Mouse (Mus musculus) midbrain, postnatal 0 days (tissue): ENCODE measurements at regions not wholly inside any gene's neighbourhood (a gene's known extent, or its start where the extent isn't known, plus 50 kb on each side); places are given as distances from the start of the nearest gene placed in this dataset.

Source experiments
- ATAC-seq: fragments of 200-750 bp; cut with Nextera tagmentation; 2 replicates; pipeline ENCODE4 v1.8.0; 2017; ENCODE audit warnings: moderate number of reproducible peaks, mild to moderate bottlenecking, moderate TSS enrichment, moderate library complexity; ENCODE audit not compliant: low FRiP score
- DNase-seq: peaks from one replicate; pipeline ENCODE4 v3.0.0-alpha.2; 2015; ENCODE audit warnings: low spot score
- H3K27ac ChIP-seq: fragments of 300-500 bp; sonication (generic); 2 replicates; pipeline ENCODE4 v1.5.1; 2014; ENCODE audit warnings: low read depth, mild to moderate bottlenecking, low read length, mixed read lengths
- H3K27me3 ChIP-seq: fragments of 300-500 bp; sonication (generic); 2 replicates; pipeline ENCODE4 v1.6.1; 2014; ENCODE audit warnings: low read length, control low read depth, mixed read lengths; ENCODE audit not compliant: insufficient read depth
- H3K36me3 ChIP-seq: fragments of 300-500 bp; sonication (generic); 2 replicates; pipeline ENCODE4 v1.6.1; 2014; ENCODE audit warnings: low read length, control low read depth, mixed read lengths; ENCODE audit not compliant: insufficient read depth
- H3K4me1 ChIP-seq: fragments of 300-500 bp; sonication (generic); 2 replicates; pipeline ENCODE4 v1.6.1; 2014; ENCODE audit warnings: mild to moderate bottlenecking, control low read depth, antibody characterized with exemption, low read length, mixed read lengths; ENCODE audit not compliant: insufficient read depth
- H3K4me2 ChIP-seq: fragments of 300-500 bp; sonication (generic); 2 replicates; pipeline ENCODE4 v1.6.1; 2014; ENCODE audit warnings: low read depth, mild to moderate bottlenecking, low read length, mixed read lengths; ENCODE audit not compliant: poor library complexity, severe bottlenecking
- H3K4me3 ChIP-seq: fragments of 300-500 bp; sonication (generic); 2 replicates; pipeline ENCODE4 v1.5.1; 2014; ENCODE audit warnings: low read depth, mild to moderate bottlenecking, low read length, moderate library complexity
- H3K9ac ChIP-seq: fragments of 300-500 bp; sonication (generic); replicated peaks from 2 replicates; pipeline ENCODE4 v1.6.1; 2014; ENCODE audit warnings: mild to moderate bottlenecking, low read length, moderate library complexity, mixed read lengths; ENCODE audit not compliant: poor library complexity, severe bottlenecking
- H3K9me3 ChIP-seq: fragments of 300-500 bp; sonication (generic); 2 replicates; pipeline ENCODE4 v1.6.1; 2016; ENCODE audit warnings: low read length, control low read depth
- CTCF ChIP-seq: IDR thresholded peaks from 2 replicates; pipeline ENCODE4 v1.5.1; 2016; ENCODE audit warnings: antibody characterized with exemption, mild to moderate bottlenecking
- WGBS: fragments of 180-500 bp; shearing (Covaris S2); extraction: QIAGEN DNeasy Blood & Tissue Kit; methylation state at CpG from one replicate; pipeline ENCODE4 v1.1.7; 2014; 5-methylcytosine and 5-hydroxymethylcytosine counted together

DNA sequence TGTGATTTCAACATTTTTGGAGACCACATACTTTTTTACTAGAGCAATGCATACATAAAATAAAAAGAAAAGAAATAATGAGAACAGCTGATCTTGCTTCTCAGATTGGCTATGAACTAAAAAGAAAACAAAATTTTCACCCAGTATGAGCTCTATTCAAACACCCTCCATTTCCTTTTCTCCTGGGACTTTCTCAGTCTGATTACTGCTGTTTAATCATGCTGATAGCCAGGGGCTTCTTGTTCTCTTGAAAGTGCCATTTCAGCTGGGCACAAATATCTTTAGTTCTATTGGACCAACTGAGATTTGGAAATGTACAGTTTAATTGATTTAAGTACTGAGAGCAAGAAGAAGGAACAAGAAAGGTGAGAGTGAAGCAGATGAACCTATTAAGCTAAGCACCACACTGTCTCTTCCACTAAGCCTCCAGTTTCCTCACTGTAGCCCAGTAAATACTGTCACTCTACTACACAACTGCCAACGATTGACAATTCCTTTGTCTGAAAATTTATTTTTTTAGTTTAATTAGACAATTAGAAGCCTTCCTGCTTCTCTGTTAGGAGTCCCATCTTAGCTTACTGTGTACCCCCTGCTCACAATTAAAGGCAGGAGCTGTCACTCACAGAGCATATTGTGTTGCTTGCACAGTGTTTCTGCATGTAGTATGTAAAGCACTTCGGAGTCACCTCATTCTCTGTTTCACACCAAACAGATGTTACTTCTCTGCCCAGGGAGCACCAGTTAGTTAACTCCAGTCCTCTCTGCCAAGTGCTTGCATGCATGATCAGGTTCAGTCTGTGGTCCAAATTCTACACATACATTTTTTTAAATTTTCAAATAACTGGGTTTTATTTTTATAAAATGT lies 650.6 kb upstream of the Cntnap2 start:
- Histone ChIP-seq H3K4me3 (no peak overlapping the region), H3K36me3 (no peaks in the 10 kb centered on the region), H3K27ac (no peak overlapping the region), H3K27me3 (no peaks in the 10 kb centered on the region), H3K4me1 (no peaks in the 10 kb centered on the region), H3K9ac (no peak overlapping the region), H3K4me2 (no peak overlapping the region), H3K9me3 (no peaks in the 10 kb centered on the region)
- TF ChIP-seq CTCF, result no peak
- no peak for ATAC-seq
- peak; percentile 15 for DNase-seq
- 65% methylated on average over 2 of the region's 2 CpGs for WGBS
